Mouse (Mus musculus) hindbrain, embryonic 12.5 days (tissue): ENCODE data around the gene Irf1. TPM values are rescaled to one million over a fixed set of nuclear protein-coding genes. Genes with fewer than 3 reads are reported as not detected.
A peak's percentile ranks its signal among the peaks of the same experiment; 100 is the strongest.

Experiments used
- ATAC-seq: fragments of 200-750 bp; cut with Nextera tagmentation; 2 replicates; pipeline ENCODE4 v1.8.0; 2017; ENCODE audit warnings: moderate TSS enrichment; ENCODE audit not compliant: low FRiP score
- H3K27ac ChIP-seq: fragments of 300-500 bp; sonication (generic); 2 replicates; pipeline ENCODE4 v1.5.1; 2016; ENCODE audit warnings: mild to moderate bottlenecking
- H3K27me3 ChIP-seq: fragments of 300-500 bp; sonication (generic); 2 replicates; pipeline ENCODE4 v1.6.1; 2016; ENCODE audit warnings: mild to moderate bottlenecking
- H3K36me3 ChIP-seq: fragments of 300-500 bp; sonication (generic); 2 replicates; pipeline ENCODE4 v1.6.1; 2016; ENCODE audit warnings: mild to moderate bottlenecking
- H3K4me1 ChIP-seq: fragments of 300-500 bp; sonication (generic); 2 replicates; pipeline ENCODE4 v1.6.1; 2016
- H3K4me2 ChIP-seq: fragments of 300-500 bp; sonication (generic); replicated peaks from 2 replicates; pipeline ENCODE4 v1.6.1; 2016; ENCODE audit warnings: mild to moderate bottlenecking
- H3K4me3 ChIP-seq: fragments of 300-500 bp; sonication (generic); 2 replicates; pipeline ENCODE4 v1.5.1; 2016; ENCODE audit warnings: mild to moderate bottlenecking
- H3K9ac ChIP-seq: fragments of 300-500 bp; sonication (generic); 2 replicates; pipeline ENCODE4 v1.6.1; 2016; ENCODE audit warnings: mild to moderate bottlenecking, moderate library complexity
- H3K9me3 ChIP-seq: fragments of 300-500 bp; sonication (generic); replicated peaks from 2 replicates; pipeline ENCODE4 v1.6.1; 2016; ENCODE audit warnings: mild to moderate bottlenecking
- WGBS: fragments of 180-500 bp; shearing (Covaris S2); methylation state at CpG from one replicate; pipeline ENCODE4 v1.1.7; 2016; 5-methylcytosine and 5-hydroxymethylcytosine counted together
- polyA plus RNA-seq: library from polyadenylated mRNA; unstranded; fragments of >200 nt; fragmentation: Nextera tagmentation; extraction: Ambion mirVana; gene quantifications from 2 replicates; pipeline ENCODE4 v1.2.1, GENCODE M21; 2016

The Irf1 gene
- polyA plus RNA-seq, result 4.1 and 4.5 TPM in 2 replicates

GRCm38 (mm10) chr11:53769760-53770124 lies at the start of gene Irf1:
Irf1 (plus strand) TSS chr11:53770014.
- H3K36me3 ChIP-seq, result no peaks in the 10 kb centered on the region; the same call in 1 of the 2 replicates
- ATAC-seq, result peak; percentile 94
- H3K4me1 ChIP-seq, result peaks cover 5% of the 10 kb centered on the region
- peaks cover 32% of the 10 kb centered on the region for H3K27me3 ChIP-seq
- H3K4me2 ChIP-seq, result peak within 1 kb of the TSS; percentile 74
- no peak within 1 kb of the TSS for H3K27ac ChIP-seq
- peak within 1 kb of the TSS; percentile 53 for H3K9ac ChIP-seq
- H3K9me3 ChIP-seq, result no peaks in the 10 kb centered on the region
- peak within 1 kb of the TSS; percentile 52 for H3K4me3 ChIP-seq
- 1% methylated on average over 40 of the region's 40 CpGs for WGBS

GRCm38 (mm10) chr11:53720715-53721114 lies 49.1 kb upstream of the Irf1 start, which contains the start of gene Il5:
Il5 (plus strand) TSS chr11:53720794.
- no peak within 1 kb of the TSS for H3K4me3 ChIP-seq
- no peaks in the 10 kb centered on the region for H3K36me3 ChIP-seq
- WGBS, result 85% methylated on average over 6 of the region's 6 CpGs
- H3K9ac ChIP-seq, result no peak within 1 kb of the TSS
- H3K27me3 ChIP-seq, result no peaks in the 10 kb centered on the region
- H3K4me1 ChIP-seq, result no peaks in the 10 kb centered on the region
- H3K27ac ChIP-seq, result no peak within 1 kb of the TSS
- no peaks in the 10 kb centered on the region for H3K9me3 ChIP-seq
- no peak for ATAC-seq
- no peak within 1 kb of the TSS for H3K4me2 ChIP-seq

GRCm38 (mm10) chr11:53731457-53731856 lies 38.4 kb upstream of the Irf1 start:
- H3K9ac ChIP-seq, result no peak overlapping the region
- no peaks in the 10 kb centered on the region for H3K9me3 ChIP-seq
- no peak for ATAC-seq
- H3K4me2 ChIP-seq, result no peak overlapping the region
- H3K27ac ChIP-seq, result no peak overlapping the region
- H3K4me1 ChIP-seq, result no peaks in the 10 kb centered on the region
- 96% methylated on average over 7 of the region's 7 CpGs for WGBS
- no peaks in the 10 kb centered on the region for H3K36me3 ChIP-seq
- no peaks in the 10 kb centered on the region; the same call in 1 of the 2 replicates for H3K27me3 ChIP-seq
- H3K4me3 ChIP-seq, result no peak overlapping the region

- H3K27ac ChIP-seq, result no peak overlapping the region
- no peaks in the 10 kb centered on the region for H3K36me3 ChIP-seq
- H3K9ac ChIP-seq, result no peak overlapping the region
- H3K4me2 ChIP-seq, result no peak overlapping the region
- H3K9me3 ChIP-seq, result no peaks in the 10 kb centered on the region
- H3K4me3 ChIP-seq, result no peak overlapping the region
- WGBS, result 92% methylated on average over 8 of the region's 8 CpGs
- no peaks in the 10 kb centered on the region for H3K4me1 ChIP-seq
- H3K27me3 ChIP-seq, result no peaks in the 10 kb centered on the region; the same call in 1 of the 2 replicates
- ATAC-seq, result no peak
Measured at GRCm38 (mm10) chr11:53732244-53732643, 37.6 kb upstream of the Irf1 start.

- 86% methylated on average over 7 of the region's 7 CpGs for WGBS
- Histone ChIP-seq H3K4me3 (no peak overlapping the region), H3K4me2 (no peak overlapping the region), H3K27me3 (no peaks in the 10 kb centered on the region; the same call in 1 of the 2 replicates), H3K27ac (no peak overlapping the region), H3K36me3 (no peaks in the 10 kb centered on the region), H3K9ac (no peak overlapping the region), H3K4me1 (no peaks in the 10 kb centered on the region), H3K9me3 (no peaks in the 10 kb centered on the region)
- ATAC-seq, result no peak
Measured at GRCm38 (mm10) chr11:53733824-53734223, 36.0 kb upstream of the Irf1 start.

- Histone ChIP-seq H3K4me1 (no peaks in the 10 kb centered on the region), H3K4me3 (no peak overlapping the region), H3K4me2 (no peak overlapping the region), H3K27me3 (no peaks in the 10 kb centered on the region; the same call in 1 of the 2 replicates), H3K9ac (no peak overlapping the region), H3K36me3 (no peaks in the 10 kb centered on the region), H3K9me3 (no peaks in the 10 kb centered on the region), H3K27ac (no peak overlapping the region)
- ATAC-seq, result no peak
- WGBS, result 81% methylated on average over 2 of the region's 2 CpGs
Measured at GRCm38 (mm10) chr11:53734431-53734830, 35.4 kb upstream of the Irf1 start.

- Histone ChIP-seq H3K9ac (no peak overlapping the region), H3K36me3 (no peaks in the 10 kb centered on the region), H3K4me3 (no peak overlapping the region), H3K27ac (no peak overlapping the region), H3K9me3 (no peaks in the 10 kb centered on the region), H3K27me3 (no peaks in the 10 kb centered on the region; the same call in 1 of the 2 replicates), H3K4me1 (no peaks in the 10 kb centered on the region), H3K4me2 (peak overlapping the region; percentile 48)
- 72% methylated on average over 18 of the region's 18 CpGs for WGBS
- 0 out of 2 replicates have a peak, but pooled peaks have one; percentile 26 for ATAC-seq
Measured at GRCm38 (mm10) chr11:53734970-53735681, 34.7 kb upstream of the Irf1 start.

GRCm38 (mm10) chr11:53735682-53736245 lies 34.0 kb upstream of the Irf1 start:
- no peaks in the 10 kb centered on the region for H3K4me1 ChIP-seq
- no peak overlapping the region for H3K27ac ChIP-seq
- no peak overlapping the region for H3K9ac ChIP-seq
- no peaks in the 10 kb centered on the region for H3K9me3 ChIP-seq
- H3K36me3 ChIP-seq, result no peaks in the 10 kb centered on the region
- no peaks in the 10 kb centered on the region; the same call in 1 of the 2 replicates for H3K27me3 ChIP-seq
- H3K4me3 ChIP-seq, result 0 out of 2 replicates have a peak overlapping the region, but pooled peaks have one; percentile 12
- peak; percentile 77 for ATAC-seq
- H3K4me2 ChIP-seq, result peak overlapping the region; percentile 48
- WGBS, result 28% methylated on average over 17 of the region's 17 CpGs

- WGBS, result 46% methylated on average over 14 of the region's 14 CpGs
- Histone ChIP-seq H3K27me3 (no peaks in the 10 kb centered on the region; the same call in 1 of the 2 replicates), H3K4me3 (no peak overlapping the region), H3K27ac (no peak overlapping the region), H3K4me1 (no peaks in the 10 kb centered on the region), H3K9me3 (no peaks in the 10 kb centered on the region), H3K36me3 (no peaks in the 10 kb centered on the region), H3K9ac (no peak overlapping the region), H3K4me2 (no peak overlapping the region)
- peak; percentile 56; the same call in 1 of the 2 replicates for ATAC-seq
Measured at GRCm38 (mm10) chr11:53736771-53737572, 32.8 kb upstream of the Irf1 start.

GRCm38 (mm10) chr11:53737573-53737946 lies 32.3 kb upstream of the Irf1 start:
- no peak overlapping the region for H3K9ac ChIP-seq
- H3K36me3 ChIP-seq, result no peaks in the 10 kb centered on the region
- 43% methylated on average over 6 of the region's 6 CpGs for WGBS
- H3K9me3 ChIP-seq, result no peaks in the 10 kb centered on the region
- no peak overlapping the region for H3K27ac ChIP-seq
- H3K4me2 ChIP-seq, result no peak overlapping the region
- ATAC-seq, result no peak
- H3K4me1 ChIP-seq, result no peaks in the 10 kb centered on the region
- H3K27me3 ChIP-seq, result no peaks in the 10 kb centered on the region; the same call in 1 of the 2 replicates
- no peak overlapping the region for H3K4me3 ChIP-seq

GRCm38 (mm10) chr11:53742353-53742752 lies 27.5 kb upstream of the Irf1 start:
- Histone ChIP-seq H3K27ac (no peak overlapping the region), H3K4me3 (no peak overlapping the region), H3K9me3 (no peaks in the 10 kb centered on the region), H3K27me3 (no peaks in the 10 kb centered on the region), H3K36me3 (no peaks in the 10 kb centered on the region), H3K4me2 (no peak overlapping the region), H3K4me1 (no peaks in the 10 kb centered on the region), H3K9ac (no peak overlapping the region)
- 26% methylated on average over 5 of the region's 5 CpGs for WGBS
- no peak for ATAC-seq

GRCm38 (mm10) chr11:53745260-53745659 lies 24.6 kb upstream of the Irf1 start:
- H3K4me3 ChIP-seq, result no peak overlapping the region
- no peaks in the 10 kb centered on the region for H3K4me1 ChIP-seq
- no peaks in the 10 kb centered on the region for H3K27me3 ChIP-seq
- ATAC-seq, result no peak
- H3K9ac ChIP-seq, result no peak overlapping the region
- H3K9me3 ChIP-seq, result no peaks in the 10 kb centered on the region
- no peak overlapping the region for H3K27ac ChIP-seq
- WGBS, result 92% methylated on average over 2 of the region's 2 CpGs
- no peak overlapping the region for H3K4me2 ChIP-seq
- H3K36me3 ChIP-seq, result no peaks in the 10 kb centered on the region
